Mouse (Mus musculus) testis, adult 10 weeks (tissue): Measurements from ENCODE around the gene Psg17. TPM values are rescaled to one million over a fixed set of nuclear protein-coding genes. Genes with fewer than 3 reads are reported as not detected.

ENCODE experiments used
- polyA plus RNA-seq: library from polyadenylated mRNA; stranded (reverse); fragments of 350-450 nt; fragmentation: Illumina TruSeq; extraction: RNeasy Lipid Tissue Mini Kit (QIAGEN cat#74804); gene quantifications from one replicate; pipeline ENCODE4 v1.2.3, GENCODE M21; 2014; ENCODE audit warnings: low read depth, low replicate concordance

Psg17 gene
- polyA plus RNA-seq = 1.5 TPM

DNA sequence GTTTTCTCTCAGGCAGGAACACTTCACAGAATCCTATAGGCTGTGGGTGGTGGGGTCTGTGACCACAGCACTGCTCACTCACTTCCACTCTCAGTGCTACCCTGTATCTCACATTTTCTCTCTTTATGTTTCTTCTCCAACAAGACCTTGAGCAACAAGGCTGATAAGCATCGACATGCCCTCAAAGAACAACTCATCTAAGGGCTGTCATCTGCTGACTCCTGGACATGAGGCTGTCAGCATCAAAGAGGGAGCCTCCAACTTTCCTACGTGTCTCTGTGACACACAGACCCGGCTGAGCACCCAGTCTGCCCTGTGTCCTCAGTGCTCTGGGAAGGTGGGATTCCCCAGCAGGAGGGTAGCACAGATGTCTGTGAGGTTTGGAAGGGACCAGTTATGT, at the start of gene Psg17:
TSS of gene Psg17 (minus strand) at position 101 of the 400 bp plus-strand sequence.

DNA sequence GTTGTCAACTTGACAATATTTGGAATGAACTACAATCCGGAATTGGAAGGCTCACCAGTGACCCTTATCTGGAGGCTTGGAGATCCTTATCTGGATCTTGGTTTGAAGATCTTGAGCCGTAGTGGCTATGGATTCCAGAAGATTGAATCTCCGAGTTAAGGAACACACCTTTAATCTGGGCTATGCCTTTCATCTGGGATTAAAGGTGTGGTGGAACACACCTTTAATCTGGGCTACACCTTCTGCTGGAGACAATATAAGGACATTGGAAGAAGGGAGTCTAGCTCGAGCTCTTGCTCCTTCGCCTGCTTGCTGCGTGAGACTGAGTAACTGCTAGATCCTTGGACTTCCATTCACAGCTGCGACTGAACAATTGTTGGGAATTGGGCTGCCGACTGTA, 49.6 kb upstream of the Psg17 start, which contains the start of gene Pglyrp1:
TSS of gene Pglyrp1 (plus strand) at position 301 of the 400 bp plus-strand sequence.

DNA sequence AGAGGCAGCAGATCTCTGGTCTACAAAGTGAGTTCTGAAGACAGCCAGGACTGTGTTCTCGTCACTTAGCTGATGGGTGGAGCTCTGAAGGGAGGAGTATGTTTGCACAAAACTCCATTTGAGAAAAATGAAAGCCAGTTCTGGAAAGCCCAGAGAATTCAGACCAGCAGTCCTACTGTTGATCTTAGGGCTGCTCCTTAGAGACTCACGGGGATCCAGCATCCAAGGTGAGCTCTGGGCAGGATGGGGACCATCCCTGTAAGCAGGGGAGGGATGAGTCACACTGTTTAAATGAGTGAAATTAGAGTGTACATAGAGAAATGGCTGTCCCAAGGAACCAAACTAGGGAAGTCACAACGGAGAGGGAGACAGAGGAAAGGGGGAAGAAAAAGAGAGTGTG, 18.5 kb upstream of the Psg17 start, which contains the start of gene Mill2:
TSS of gene Mill2 (plus strand) at position 102 of the 400 bp plus-strand sequence.

GRCm38 (mm10) chr7:18798420-18798819, 23.0 kb downstream of the Psg17 start, which contains the start of gene Psg19:
TSS of gene Psg19 (minus strand) at chr7:18798520.

Other genes starting within 250 kb of the Psg17 start
- gene Psg23, start 205.1 kb downstream of the Psg17 start, polyA plus RNA-seq = not detected
- not detected for gene Psg21, start 164.9 kb downstream of the Psg17 start, polyA plus RNA-seq
- gene Psg20, start 135.4 kb downstream of the Psg17 start, polyA plus RNA-seq = not detected
- gene Psg22, start 103.5 kb downstream of the Psg17 start, polyA plus RNA-seq = 0.14 TPM
- gene Psg19, start 23.1 kb downstream of the Psg17 start, polyA plus RNA-seq = 3.5 TPM
- 1.1 TPM for gene Mill2, start 18.4 kb upstream of the Psg17 start, polyA plus RNA-seq
- gene Pglyrp1, start 49.7 kb upstream of the Psg17 start, polyA plus RNA-seq = not detected
- 2.5 TPM for gene Ccdc61, start 88.8 kb upstream of the Psg17 start, polyA plus RNA-seq
- 0.66 TPM for gene Nova2, start 104.3 kb upstream of the Psg17 start, polyA plus RNA-seq
- gene Nanos2, start 165.8 kb upstream of the Psg17 start, polyA plus RNA-seq = not detected
- 1.3 TPM for gene Mypop, start 169.6 kb upstream of the Psg17 start, polyA plus RNA-seq
- 0.39 TPM for gene Irf2bp1, start 182.4 kb upstream of the Psg17 start, polyA plus RNA-seq
- 0.42 TPM for gene Foxa3, start 201.9 kb upstream of the Psg17 start, polyA plus RNA-seq
- 12.0 TPM for gene Sympk, start 202.8 kb upstream of the Psg17 start, polyA plus RNA-seq
- gene Rsph6a, start 233.1 kb upstream of the Psg17 start, polyA plus RNA-seq = 9.7 TPM